Mouse (Mus musculus) thymus, postnatal 36 days (tissue): ENCODE data around the gene Grifin.

ENCODE experiments used
- DNase-seq, 2 experiments: peaks; one replicate each; pipeline ENCODE4 v3.0.0; 2022; ENCODE audit warnings: mixed read lengths in 2 of 2

Gene Grifin

GRCm38 (mm10) chr5:140589082-140589774 lies 24.4 kb upstream of the Grifin start:
- no peak for DNase-seq

- DNase-seq: no peak
These were observed 19.0 kb upstream of the Grifin start for GRCm38 (mm10) chr5:140583732-140584368.

- DNase-seq: no peak
These were observed 18.3 kb upstream of the Grifin start for GRCm38 (mm10) chr5:140582995-140583731.

GRCm38 (mm10) chr5:140581569-140581968 lies 16.7 kb upstream of the Grifin start:
- no peak for DNase-seq

- DNase-seq: no peak
These were observed 14.9 kb upstream of the Grifin start for GRCm38 (mm10) chr5:140579771-140580170.

GRCm38 (mm10) chr5:140579221-140579620 lies 14.3 kb upstream of the Grifin start:
- no peak for DNase-seq

- no peak for DNase-seq
These were observed 10.6 kb upstream of the Grifin start for GRCm38 (mm10) chr5:140575381-140575866.

GRCm38 (mm10) chr5:140572611-140573010 lies 7.7 kb upstream of the Grifin start:
- DNase-seq: no peak

GRCm38 (mm10) chr5:140571673-140572072 lies 6.8 kb upstream of the Grifin start:
- DNase-seq: no peak

- DNase-seq: no peak
These were observed 6.3 kb upstream of the Grifin start for GRCm38 (mm10) chr5:140571201-140571600.

GRCm38 (mm10) chr5:140570223-140570870 lies 5.5 kb upstream of the Grifin start:
- no peak for DNase-seq

GRCm38 (mm10) chr5:140569032-140569595 lies 4.2 kb upstream of the Grifin start:
- no peak for DNase-seq

- DNase-seq: peak; percentile 55 to 64
These were observed 3.6 kb upstream of the Grifin start for GRCm38 (mm10) chr5:140568321-140568970.

- DNase-seq: peak in 1 of 2 experiments; percentile 7
These were observed 2.9 kb upstream of the Grifin start for GRCm38 (mm10) chr5:140567751-140568150.

- DNase-seq: peak; percentile 90 to 91
These were observed 2.5 kb upstream of the Grifin start for GRCm38 (mm10) chr5:140567321-140567720.

- DNase-seq: no peak
These were observed 1.4 kb upstream of the Grifin start for GRCm38 (mm10) chr5:140566271-140566670.

- peak; percentile 65 to 72 for DNase-seq
These were observed 985 bp upstream of the Grifin start for GRCm38 (mm10) chr5:140565856-140566255.

GRCm38 (mm10) chr5:140565451-140565850 lies 580 bp upstream of the Grifin start:
- DNase-seq: no peak

GRCm38 (mm10) chr5:140562601-140563000 lies 2.3 kb downstream of the Grifin start:
- DNase-seq: no peak

GRCm38 (mm10) chr5:140556859-140557258 lies 8.0 kb downstream of the Grifin start:
- peak in 1 of 2 experiments; percentile 56 for DNase-seq

GRCm38 (mm10) chr5:140553719-140554118 lies 11.2 kb downstream of the Grifin start:
- no peak for DNase-seq
